19 mouse cellular contexts compared by ENCODE assay signal in the genomic region with DNA sequence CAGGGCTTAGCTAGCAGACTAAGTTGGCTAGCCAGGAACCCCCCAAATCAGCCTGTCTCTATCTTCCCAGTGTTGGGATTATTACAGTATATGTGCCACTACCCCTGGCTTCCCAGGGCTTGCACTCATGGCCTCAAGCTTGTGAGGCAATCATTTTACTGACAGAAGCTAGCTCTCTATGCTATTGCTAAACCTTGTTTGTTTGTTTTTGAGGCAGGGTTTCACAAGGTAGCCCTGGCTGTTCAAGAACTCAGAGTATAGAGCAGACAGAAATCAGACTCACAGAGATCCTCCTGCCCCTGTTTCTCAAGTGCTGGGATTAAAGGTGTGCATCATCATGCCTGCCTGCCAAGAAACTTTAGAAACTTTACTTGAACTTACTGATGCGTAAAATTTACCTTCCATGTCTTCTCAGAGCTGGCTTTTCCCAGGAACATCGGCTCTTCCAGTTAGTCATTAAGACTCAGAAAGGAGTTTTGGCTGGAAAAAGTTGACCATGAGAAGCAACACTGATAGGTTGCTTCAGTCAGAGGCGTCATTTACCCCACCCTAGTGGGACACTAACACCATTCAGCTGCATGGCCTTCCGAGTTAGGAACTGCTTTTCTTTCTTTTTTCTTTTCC. TPM values are rescaled to one million over a fixed set of nuclear protein-coding genes. Genes with fewer than 3 reads are reported as not detected.
DNase-seq lines count a peak whose midpoint lies in the region; ATAC-seq lines count a peak whose summit lies in the region.
"Had no signal": no experiment of that assay in that cellular context is flagged by ENCODE, and none has a peak within 500 bp of the region (broad histone marks: within the 10 kb centered on the region; RNA-seq: fewer than 3 reads in every experiment).

No protein-coding gene starts in this region.

- peak overlapping the region; percentile 69 for H3K27ac ChIP-seq in liver, embryonic 15.5 days (replicated peaks)
- H3K27ac ChIP-seq in heart, embryonic 12.5 days (ENCODE audit: poor library complexity, severe bottlenecking), result no peak overlapping the region
- H3K27ac ChIP-seq: gastrocnemius, adult 2 months; heart, embryonic 13.5 days; hindbrain, embryonic 14.5 days; limb, embryonic 15.5 days had no signal

- peaks cover 14% of the 10 kb centered on the region for H3K4me1 ChIP-seq in liver, embryonic 15.5 days (replicated peaks)
- H3K4me1 ChIP-seq in heart, embryonic 12.5 days (replicated peaks), result no peaks in the 10 kb centered on the region
- H3K4me1 ChIP-seq: heart, embryonic 13.5 days had no signal

- no peak overlapping the region for H3K4me3 ChIP-seq in liver, embryonic 15.5 days (replicated peaks)
- no peak overlapping the region for H3K4me3 ChIP-seq in heart, embryonic 12.5 days
- H3K4me3 ChIP-seq: gastrocnemius, adult 2 months; heart, embryonic 13.5 days; limb, embryonic 15.5 days had no signal

- 57% methylated on average over 4 of the region's 4 CpGs for WGBS in liver, embryonic 15.5 days (ENCODE audit: insufficient replicate concordance)
- 77% methylated on average over 4 of the region's 4 CpGs for WGBS in heart, embryonic 12.5 days

- peaks cover 27% of the 10 kb centered on the region for H3K27me3 ChIP-seq in liver, embryonic 15.5 days
- peaks cover 4% of the 10 kb centered on the region; the same call in 1 of the 2 replicates for H3K27me3 ChIP-seq in heart, embryonic 12.5 days (replicated peaks)
- H3K27me3 ChIP-seq: limb, embryonic 15.5 days had no signal

- no peak overlapping the region for H3K9ac ChIP-seq in liver, embryonic 15.5 days
- no peak overlapping the region for H3K9ac ChIP-seq in heart, embryonic 12.5 days
- H3K9ac ChIP-seq: heart, embryonic 13.5 days; hindbrain, embryonic 14.5 days; limb, embryonic 15.5 days had no signal

- H3K36me3 ChIP-seq in liver, embryonic 15.5 days (replicated peaks), result no peaks in the 10 kb centered on the region
- H3K36me3 ChIP-seq in heart, embryonic 12.5 days, result no peaks in the 10 kb centered on the region
- H3K36me3 ChIP-seq: heart, embryonic 13.5 days; limb, embryonic 15.5 days had no signal

- peak overlapping the region; percentile 29; the same call in 1 of the 2 replicates for H3K4me2 ChIP-seq in liver, embryonic 15.5 days
- H3K4me2 ChIP-seq in heart, embryonic 12.5 days, result no peak overlapping the region
- H3K4me2 ChIP-seq: heart, embryonic 13.5 days; hindbrain, embryonic 14.5 days; limb, embryonic 15.5 days had no signal

- ATAC-seq in liver, embryonic 15.5 days (ENCODE audit: insufficient read depth), result peak; percentile 40
- no peak for ATAC-seq in heart, embryonic 12.5 days (ENCODE audit: insufficient number of reproducible peaks, low FRiP score)

- H3K9me3 ChIP-seq in liver, embryonic 15.5 days (replicated peaks), result no peaks in the 10 kb centered on the region
- H3K9me3 ChIP-seq in heart, embryonic 12.5 days (replicated peaks), result no peaks in the 10 kb centered on the region
- H3K9me3 ChIP-seq: heart, embryonic 13.5 days; limb, embryonic 15.5 days had no signal

- DNase-seq in fat pad, adult 2 months (ENCODE audit: extremely low read depth, low read depth, low spot score), result peak; percentile 92
- peak; percentile 89 for DNase-seq in kidney, adult 9 months
- DNase-seq in kidney, postnatal 36 days, result peak; percentile 29 to 76
- no peak for DNase-seq in thymus, adult 18-20 months
- DNase-seq in adrenal gland, adult 8-10 months, result no peak
- DNase-seq: adrenal gland, postnatal 14 days; cerebellum, adult 11 months; cerebellum, postnatal 25 days; gastrocnemius, adult 2 months; lung, postnatal 10 days; retina, postnatal 1 day had no signal

RNA-seq across cellular contexts. Expression of gene Tmem169, which starts 4.5 kb away (rescaled TPM):
- 0.79 and 0.96 TPM in 2 replicates for polyA plus RNA-seq in liver, embryonic 15.5 days (2015; fragmentation: Nextera tagmentation; extraction: Ambion mirVana)
- total RNA-seq in adrenal gland, adult 8-10 months (2022), result under 1 TPM; 0.32 to 0.86 (median 0.66) TPM
- polyA plus RNA-seq in heart, embryonic 12.5 days (2016; fragmentation: Nextera tagmentation; extraction: Ambion mirVana), result 0.22 and 0.29 TPM in 2 replicates
- total RNA-seq: gastrocnemius, adult 2 months; granulocyte monocyte progenitor cell, adult 5-6 weeks; heart, postnatal 25 days; megakaryocyte, adult 5-6 weeks had no signal

RNA-seq across cellular contexts. Expression of gene Pecr, which starts 4.5 kb away (rescaled TPM):
- 66.1 and 71.5 TPM in 2 replicates for polyA plus RNA-seq in liver, embryonic 15.5 days (2015; fragmentation: Nextera tagmentation; extraction: Ambion mirVana)
- total RNA-seq in adrenal gland, adult 8-10 months (2022), result 10 to 100 TPM; 27.1 to 35.2 (median 27.7) TPM
- 16.9 and 18.7 TPM in 2 replicates for polyA plus RNA-seq in heart, embryonic 12.5 days (2016; fragmentation: Nextera tagmentation; extraction: Ambion mirVana)

RNA-seq across cellular contexts. Expression of gene Xrcc5, which starts 18.6 kb away (rescaled TPM):
- 14.8 and 15.8 TPM in 2 replicates for polyA plus RNA-seq in liver, embryonic 15.5 days (2015; fragmentation: Nextera tagmentation; extraction: Ambion mirVana)
- 10 to 100 TPM; 11.8 to 18.9 (median 14.1) TPM for total RNA-seq in adrenal gland, adult 8-10 months (2022)
- polyA plus RNA-seq in heart, embryonic 12.5 days (2016; fragmentation: Nextera tagmentation; extraction: Ambion mirVana), result 20.5 and 22.9 TPM in 2 replicates

Comparison
In these comparisons a context has a peak if more than half of its experiments do, and no peak if none do; other contexts are left out.
1. DNase-seq: peak in fat pad, adult 2 months (single experiment), kidney, adult 9 months (single experiment) and kidney, postnatal 36 days (2 of 2); none in thymus, adult 18-20 months (0 of 2) and adrenal gland, adult 8-10 months (single experiment).